Mouse (Mus musculus): ENCODE results near the gene Rnf217.

GRCm38 (mm10) chr10:31553302-31553701 is 55.7 kb downstream of the Rnf217 start:
- TF ChIP-seq CTCF (IDR thresholded peaks at IDR 0.05; ENCODE audit: control insufficient read depth, insufficient read depth, low read length) (no peak), POLR2A (IDR thresholded peaks at IDR 0.05; ENCODE audit: borderline replicate concordance, control insufficient read depth, low read depth, low read length) (no peak)
